Mouse (Mus musculus): ENCODE results near the gene Ifitm7. TPM values are rescaled to one million over a fixed set of nuclear protein-coding genes. Genes with fewer than 3 reads are reported as not detected.

The Ifitm7 gene
- total RNA-seq (2021): not detected
- long read RNA-seq, experiment 1: 0 reads
- long read RNA-seq, experiment 2: 0 reads

- DNase-seq (ENCODE audit: low spot score in 2 of 2): peak in 1 of 2 experiments; percentile 16
These were observed at the start of gene Ifitm7, which contains the start of gene 2900011O08Rik for GRCm38 (mm10) chr16:13986574-13987478. Gene Ifitm7 (minus strand): TSS chr16:13986888. Gene 2900011O08Rik (plus strand): TSS chr16:13986604.

GRCm38 (mm10) chr16:14033076-14033475, 46.4 kb upstream of the Ifitm7 start:
- DNase-seq (ENCODE audit: low spot score in 2 of 2): no peak

- DNase-seq (ENCODE audit: low spot score in 2 of 2): no peak
These were observed 44.0 kb upstream of the Ifitm7 start for GRCm38 (mm10) chr16:14030650-14031049.

- DNase-seq (ENCODE audit: low spot score in 2 of 2): no peak
These were observed 43.2 kb upstream of the Ifitm7 start for GRCm38 (mm10) chr16:14029851-14030250.

- DNase-seq (ENCODE audit: low spot score in 2 of 2): no peak
These were observed 42.4 kb upstream of the Ifitm7 start for GRCm38 (mm10) chr16:14029072-14029471.

GRCm38 (mm10) chr16:14025091-14025990, 38.7 kb upstream of the Ifitm7 start:
- no peak for DNase-seq (ENCODE audit: low spot score in 2 of 2)

- DNase-seq (ENCODE audit: low spot score in 2 of 2): no peak
These were observed 34.6 kb upstream of the Ifitm7 start for GRCm38 (mm10) chr16:14021166-14021822.

GRCm38 (mm10) chr16:14017306-14017705, 30.6 kb upstream of the Ifitm7 start:
- no peak for DNase-seq (ENCODE audit: low spot score in 2 of 2)

- DNase-seq (ENCODE audit: low spot score in 2 of 2): no peak
These were observed 23.3 kb upstream of the Ifitm7 start for GRCm38 (mm10) chr16:14009966-14010365.

- no peak for DNase-seq (ENCODE audit: low spot score in 2 of 2)
These were observed 22.0 kb upstream of the Ifitm7 start for GRCm38 (mm10) chr16:14008708-14009107.

GRCm38 (mm10) chr16:14008081-14008480, 21.4 kb upstream of the Ifitm7 start:
- DNase-seq (ENCODE audit: low spot score in 2 of 2): no peak

- no peak for DNase-seq (ENCODE audit: low spot score in 2 of 2)
These were observed 18.6 kb upstream of the Ifitm7 start for GRCm38 (mm10) chr16:14005266-14005665.

GRCm38 (mm10) chr16:14004726-14005125, 18.0 kb upstream of the Ifitm7 start:
- no peak for DNase-seq (ENCODE audit: low spot score in 2 of 2)

- DNase-seq (ENCODE audit: low spot score in 2 of 2): no peak
These were observed 17.5 kb upstream of the Ifitm7 start for GRCm38 (mm10) chr16:14004170-14004569.

- no peak for DNase-seq (ENCODE audit: low spot score in 2 of 2)
These were observed 16.9 kb upstream of the Ifitm7 start for GRCm38 (mm10) chr16:14003386-14004130.

GRCm38 (mm10) chr16:13994502-13994901, 7.8 kb upstream of the Ifitm7 start:
- DNase-seq (ENCODE audit: low spot score in 2 of 2): no peak

GRCm38 (mm10) chr16:13994076-13994475, 7.4 kb upstream of the Ifitm7 start:
- no peak for DNase-seq (ENCODE audit: low spot score in 2 of 2)

- DNase-seq (ENCODE audit: low spot score in 2 of 2): no peak
These were observed 6.0 kb upstream of the Ifitm7 start for GRCm38 (mm10) chr16:13992518-13993248.

GRCm38 (mm10) chr16:13986197-13986573, 503 bp downstream of the Ifitm7 start:
- DNase-seq (ENCODE audit: low spot score in 2 of 2): no peak

- no peak for DNase-seq (ENCODE audit: low spot score in 2 of 2)
These were observed 3.5 kb downstream of the Ifitm7 start for GRCm38 (mm10) chr16:13983161-13983560.
